Mouse (Mus musculus): Measurements from ENCODE around the gene Smurf1.

DNA sequence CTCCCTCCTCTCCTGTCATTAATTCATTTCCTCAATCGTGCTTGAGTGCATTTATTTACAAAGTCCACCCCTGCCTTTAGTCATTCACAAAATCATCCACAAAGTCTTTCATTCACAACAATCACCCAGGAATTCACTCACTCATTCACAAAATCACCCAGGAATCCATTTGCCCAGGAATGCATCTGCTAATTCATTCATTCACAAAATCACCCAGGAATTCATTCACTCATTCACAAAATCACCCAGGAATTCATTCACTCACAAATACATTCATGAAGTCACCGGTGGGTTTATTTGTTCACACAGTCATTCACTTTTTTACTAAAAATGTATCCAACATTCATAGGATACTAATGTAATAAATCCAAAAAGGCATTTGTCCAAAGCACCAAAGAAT, 24.4 kb upstream of the Smurf1 start:
- no peak for TF ChIP-seq POLR2A (IDR thresholded peaks at IDR 0.05; ENCODE audit: borderline replicate concordance, control insufficient read depth, low read depth, low read length)
- TF ChIP-seq CTCF (IDR thresholded peaks at IDR 0.05; ENCODE audit: control insufficient read depth, insufficient read depth, low read length): no peak
